Mouse (Mus musculus) left cerebral cortex, adult 8-10 months (tissue): ENCODE measurements at regions not wholly inside any gene's neighbourhood (a gene's known extent, or its start where the extent isn't known, plus 50 kb on each side); places are given as distances from the start of the nearest gene placed in this dataset.

ENCODE experiments used
- DNase-seq, 2 experiments: peaks; one replicate each; pipeline ENCODE4 v3.0.0; 2022; ENCODE audit warnings: low spot score in 2 of 2

DNA sequence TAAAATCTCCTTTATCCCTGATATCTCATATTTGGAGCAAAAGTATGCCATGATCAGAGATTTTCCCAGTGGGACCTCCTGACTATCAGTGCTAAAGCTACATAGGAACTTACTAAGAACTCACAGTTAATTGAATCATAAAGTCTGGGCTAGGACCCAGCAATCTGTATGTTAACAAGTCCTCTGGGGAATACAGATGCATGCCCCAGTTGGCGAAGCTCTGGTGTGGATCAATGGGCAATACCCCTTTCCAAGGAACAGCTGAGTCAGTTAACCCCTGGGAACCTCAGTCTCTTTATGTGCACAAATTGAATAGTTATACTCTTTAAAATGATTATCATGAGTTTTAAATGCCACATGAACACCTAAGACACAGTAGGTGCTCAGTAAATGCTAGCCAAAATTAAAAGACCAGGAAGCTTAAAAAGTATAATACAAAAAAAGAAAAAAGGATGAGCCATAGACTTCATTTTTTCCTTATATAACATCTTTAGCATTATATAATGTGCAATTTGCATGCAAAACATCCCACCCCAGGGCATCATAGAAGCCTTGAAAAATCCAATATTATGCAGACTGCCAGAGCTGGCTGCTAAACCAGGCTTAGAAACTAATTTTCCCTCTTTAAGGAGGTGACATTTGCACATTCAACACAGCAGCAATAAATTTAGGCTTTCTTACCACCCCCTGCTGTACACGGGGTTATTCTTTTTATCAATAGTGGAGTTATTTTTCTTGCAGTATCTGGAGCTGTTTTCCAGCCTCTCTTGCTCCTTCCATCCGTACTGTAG, 202.7 kb downstream of the Gm16223 start:
- peak in 1 of 2 experiments; percentile 64 for DNase-seq

DNA sequence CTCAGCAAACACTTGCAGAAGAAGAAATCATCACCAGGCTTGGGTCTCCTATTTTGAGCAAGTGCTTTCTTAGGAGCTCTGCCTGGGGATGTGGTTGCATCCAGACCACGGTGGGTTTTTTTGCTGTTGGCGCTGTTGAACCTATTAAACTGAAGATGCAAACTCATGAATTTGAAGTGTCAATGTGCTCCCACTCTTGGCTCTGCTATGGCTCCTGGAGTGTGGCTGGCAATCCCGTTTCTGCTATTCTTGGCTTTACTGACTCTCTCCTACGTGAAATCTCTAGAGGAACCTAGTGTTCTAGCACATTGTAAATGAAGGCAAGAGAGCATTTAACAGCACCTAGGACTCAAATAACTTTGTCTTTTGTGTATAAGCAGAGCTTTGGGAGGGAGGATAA, 204.2 kb downstream of the Gm16223 start:
- DNase-seq: peak; percentile 43 to 89

DNA sequence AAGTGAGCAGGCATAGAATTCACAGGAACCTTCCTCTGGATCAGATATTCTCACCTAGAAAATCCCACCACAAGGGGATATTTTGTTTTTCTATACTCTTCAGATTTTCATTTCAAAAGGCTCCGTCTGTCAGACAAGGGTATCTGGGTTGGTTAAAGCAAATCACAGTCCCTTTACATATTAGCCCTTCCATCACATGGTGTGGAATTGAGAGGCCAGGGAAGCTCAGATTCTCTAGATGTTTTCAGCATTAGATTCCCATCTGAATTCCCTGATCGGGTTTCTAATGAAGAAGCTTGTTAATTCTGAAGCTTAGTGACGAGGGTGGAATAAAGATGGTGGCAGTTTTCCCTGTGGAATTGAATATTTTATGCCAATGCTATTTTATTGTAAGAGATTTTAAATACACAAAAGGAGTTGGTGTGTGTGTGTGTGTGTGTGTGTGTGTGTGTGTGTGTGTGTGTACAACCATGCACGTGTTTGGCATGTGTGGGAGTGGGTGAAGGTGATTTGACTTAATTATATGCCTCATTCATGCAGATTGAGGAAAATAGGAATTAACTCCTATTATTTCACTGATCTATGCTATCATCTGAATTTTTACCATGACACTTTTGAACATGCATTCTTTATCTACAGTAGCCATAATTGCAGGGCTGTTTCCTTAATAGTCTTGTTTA, 211.0 kb downstream of the Gm16223 start:
- no peak for DNase-seq
